Mouse (Mus musculus): ENCODE results near the gene Cfap221. TPM values are rescaled to one million over a fixed set of nuclear protein-coding genes. Genes with fewer than 3 reads are reported as not detected.
A peak's percentile ranks its signal among the peaks of the same experiment; 100 is the strongest.

The Cfap221 gene
- not detected in 2 replicates for total RNA-seq (2017)

DNA sequence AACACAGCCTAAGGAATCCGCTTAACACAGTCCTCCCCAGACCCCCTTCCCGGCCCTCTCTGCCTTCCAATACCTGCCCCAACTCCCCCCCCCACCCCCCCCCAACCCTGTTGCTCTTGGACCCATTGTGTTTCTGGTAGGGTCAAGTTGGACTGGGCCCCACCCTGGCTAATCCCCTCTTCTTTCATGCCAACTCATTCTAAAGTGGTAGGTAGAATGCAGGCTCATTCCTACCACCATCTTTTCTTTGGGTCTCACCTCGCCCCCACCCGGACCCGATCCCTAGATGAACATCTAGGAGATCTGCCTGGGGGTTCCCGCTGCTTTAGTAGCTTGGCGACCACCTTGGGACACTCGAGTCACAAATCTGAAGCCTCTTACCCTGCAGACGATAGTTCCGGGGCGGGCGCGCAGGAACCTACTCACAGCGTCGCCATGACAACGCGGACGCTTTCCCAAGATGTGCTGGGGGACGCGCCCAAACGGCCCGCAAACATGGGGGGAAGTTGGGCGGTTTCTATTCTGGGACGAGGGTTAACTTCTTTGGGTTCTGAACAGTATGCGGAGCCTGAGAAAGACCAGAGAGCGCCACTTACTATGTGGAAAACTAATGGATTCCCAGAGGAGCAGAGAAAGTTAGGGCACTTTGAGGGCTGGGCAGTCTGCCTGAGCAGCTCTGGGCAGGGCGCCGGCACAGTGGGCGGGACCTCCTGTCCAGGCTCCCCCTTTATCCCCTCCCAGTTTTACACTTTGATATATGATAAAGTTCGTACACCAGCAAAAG is at the start of gene Cfap221:
TSS of gene Cfap221 (minus strand) at position 437 of the 784 bp plus-strand sequence.
- ATAC-seq (ENCODE audit: extremely low read depth, insufficient number of reproducible peaks, low FRiP score, poor library complexity, severe bottlenecking), result no peak

DNA sequence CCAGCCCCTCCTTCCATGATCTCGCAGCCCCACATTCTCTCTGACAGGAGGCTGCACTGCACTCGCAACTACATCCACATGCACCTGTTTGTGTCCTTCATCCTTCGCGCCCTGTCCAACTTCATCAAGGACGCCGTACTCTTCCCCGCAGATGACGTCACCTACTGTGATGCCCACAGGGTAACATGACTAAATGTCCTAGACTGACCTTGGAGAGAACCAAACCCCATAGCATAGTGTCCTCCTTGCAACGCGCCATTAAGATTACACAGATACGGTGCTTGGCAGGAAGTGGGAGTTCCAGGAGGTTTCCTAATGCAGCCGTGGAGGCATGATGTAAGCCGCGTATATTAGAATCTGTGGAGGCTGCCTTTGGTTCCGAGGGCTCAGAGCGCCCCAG is 47.5 kb upstream of the Cfap221 start:
- ATAC-seq (ENCODE audit: extremely low read depth, insufficient number of reproducible peaks, low FRiP score, poor library complexity, severe bottlenecking), result no peak

DNA sequence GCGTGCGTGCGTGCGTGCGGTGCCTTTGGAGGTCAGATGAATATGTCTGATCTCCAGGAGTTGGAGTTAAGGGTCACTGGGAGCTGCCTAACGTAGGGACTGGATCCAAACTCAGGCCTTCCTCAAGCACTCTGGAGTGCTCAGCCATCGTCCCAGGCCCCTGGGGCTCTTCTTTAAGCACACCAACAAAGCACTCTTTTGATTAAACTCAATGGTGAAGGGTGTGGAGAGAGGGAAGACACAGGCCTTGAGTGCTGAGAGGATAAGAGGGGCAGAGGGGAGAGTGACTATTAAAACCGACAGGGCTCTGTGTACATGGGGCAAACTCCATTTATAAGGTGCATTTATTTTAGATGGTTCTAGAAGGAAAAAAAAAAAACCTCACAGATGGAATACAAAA is 45.4 kb upstream of the Cfap221 start:
- no peak for ATAC-seq (ENCODE audit: extremely low read depth, insufficient number of reproducible peaks, low FRiP score, poor library complexity, severe bottlenecking)

DNA sequence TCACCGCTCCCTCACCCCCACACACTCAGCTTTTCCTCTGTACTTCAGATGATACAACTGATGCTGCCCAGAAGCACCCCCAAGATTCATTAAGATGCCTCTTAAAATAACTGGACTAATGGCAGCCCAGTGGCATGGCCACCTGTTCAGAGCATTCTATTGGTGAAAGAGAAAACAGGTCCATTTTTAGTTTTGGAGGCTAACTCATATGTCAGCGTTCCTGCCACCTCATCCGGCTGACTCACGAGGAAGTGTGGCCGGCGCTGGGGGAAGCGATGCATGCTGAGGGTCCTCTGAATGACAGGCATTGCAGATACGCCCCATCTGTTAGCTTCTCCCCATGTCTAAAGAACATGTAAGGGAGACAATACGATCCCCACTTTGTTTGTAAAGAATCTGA is 41.6 kb upstream of the Cfap221 start:
- no peak for ATAC-seq (ENCODE audit: extremely low read depth, insufficient number of reproducible peaks, low FRiP score, poor library complexity, severe bottlenecking)

DNA sequence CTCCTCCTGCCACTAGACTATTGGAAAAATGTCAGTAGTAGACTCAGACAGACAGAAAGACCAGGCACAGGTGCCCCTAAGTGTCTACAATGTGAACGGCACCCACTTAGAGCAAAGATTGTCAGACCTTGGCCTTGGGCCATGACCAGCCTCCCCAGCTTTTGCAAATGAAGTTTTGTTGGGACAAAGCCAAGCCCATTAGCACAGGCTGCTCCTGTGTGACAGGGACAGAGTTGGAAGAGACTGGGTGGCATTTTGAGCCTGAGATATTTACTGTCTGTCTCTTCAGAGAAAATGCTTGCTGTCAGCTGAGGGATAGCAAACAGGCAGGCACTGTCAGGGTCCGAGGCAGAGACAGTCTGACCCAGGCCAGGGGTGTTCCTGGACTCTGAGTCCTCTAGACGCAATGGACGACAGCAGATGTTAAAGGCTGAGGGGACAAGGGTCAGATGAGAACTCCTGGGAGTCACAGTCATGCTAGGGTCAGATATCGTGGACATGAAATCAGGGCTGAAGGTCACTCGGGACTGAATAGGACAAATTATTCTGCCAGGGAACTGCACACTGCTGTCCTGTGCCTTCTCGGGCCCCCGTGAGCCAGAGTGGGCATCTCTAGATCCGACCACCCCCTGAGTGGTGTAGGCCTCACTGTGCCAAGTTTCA is 40.1 kb upstream of the Cfap221 start:
- no peak for ATAC-seq (ENCODE audit: extremely low read depth, insufficient number of reproducible peaks, low FRiP score, poor library complexity, severe bottlenecking)

DNA sequence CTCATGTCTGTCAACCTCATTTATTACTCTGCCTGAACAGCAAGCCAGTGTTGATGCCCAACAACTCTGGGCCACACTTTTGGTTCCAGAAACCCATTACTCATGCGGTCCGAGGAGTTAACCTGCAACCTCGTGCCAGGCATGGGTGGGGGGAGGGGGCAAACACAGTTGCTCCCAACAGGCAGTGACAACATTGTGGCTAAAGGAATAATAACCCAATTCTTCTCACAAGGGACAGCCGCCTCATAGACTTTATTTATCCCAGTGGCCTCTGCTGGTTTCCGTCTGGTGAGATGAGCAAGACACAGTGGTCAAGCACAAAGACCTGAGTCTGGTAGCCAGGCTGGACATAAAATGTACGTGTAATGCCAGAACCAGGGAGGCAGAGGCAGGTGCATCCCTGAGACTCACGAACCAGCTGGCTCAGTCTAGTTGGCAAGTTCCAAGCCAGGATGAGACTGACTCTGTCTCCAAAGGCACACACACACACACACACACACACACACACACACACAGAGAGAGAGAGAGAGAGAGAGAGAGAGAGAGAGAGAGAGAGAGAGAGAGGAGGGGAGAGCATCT is 38.5 kb upstream of the Cfap221 start:
- no peak for ATAC-seq (ENCODE audit: extremely low read depth, insufficient number of reproducible peaks, low FRiP score, poor library complexity, severe bottlenecking)

DNA sequence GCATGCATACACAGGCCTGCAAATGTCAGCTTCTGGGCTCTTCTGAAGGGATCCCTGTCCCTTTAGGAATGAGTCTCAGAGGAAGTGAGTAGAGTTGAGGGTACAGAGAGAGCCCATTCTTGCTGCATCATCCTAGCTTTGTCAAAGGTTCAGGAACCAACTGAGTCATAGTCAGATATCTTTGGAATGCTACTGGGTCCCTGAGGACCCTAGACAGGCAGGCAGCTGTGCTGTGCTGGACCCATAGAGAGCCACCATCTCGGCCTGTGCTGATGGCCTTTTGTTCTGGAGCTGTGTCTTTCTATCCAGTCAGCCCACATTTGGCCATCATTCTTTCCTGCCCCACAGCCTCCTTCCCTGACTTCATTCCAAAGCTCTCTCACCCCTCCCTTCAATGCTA is 37.8 kb upstream of the Cfap221 start:
- ATAC-seq (ENCODE audit: extremely low read depth, insufficient number of reproducible peaks, low FRiP score, poor library complexity, severe bottlenecking), result no peak

DNA sequence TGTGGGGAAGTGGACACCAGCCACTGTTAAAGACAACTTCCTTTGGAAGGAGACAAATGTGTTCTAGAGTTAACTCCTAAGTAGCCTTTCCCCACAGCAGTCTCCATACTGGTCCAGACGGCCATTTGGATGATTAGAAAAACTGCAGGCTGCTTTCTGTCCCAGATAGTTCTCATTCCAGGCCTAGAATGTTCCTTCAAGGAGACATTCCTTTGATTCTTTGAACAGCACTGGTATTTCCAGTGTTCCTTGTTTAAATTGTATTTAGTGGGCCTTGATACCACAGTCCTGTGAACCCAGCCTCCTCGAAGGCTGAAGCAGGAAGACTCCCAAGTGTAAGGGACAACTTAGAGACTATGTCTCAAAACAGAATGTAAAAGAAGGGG is 36.4 kb upstream of the Cfap221 start:
- ATAC-seq (ENCODE audit: extremely low read depth, insufficient number of reproducible peaks, low FRiP score, poor library complexity, severe bottlenecking), result no peak

DNA sequence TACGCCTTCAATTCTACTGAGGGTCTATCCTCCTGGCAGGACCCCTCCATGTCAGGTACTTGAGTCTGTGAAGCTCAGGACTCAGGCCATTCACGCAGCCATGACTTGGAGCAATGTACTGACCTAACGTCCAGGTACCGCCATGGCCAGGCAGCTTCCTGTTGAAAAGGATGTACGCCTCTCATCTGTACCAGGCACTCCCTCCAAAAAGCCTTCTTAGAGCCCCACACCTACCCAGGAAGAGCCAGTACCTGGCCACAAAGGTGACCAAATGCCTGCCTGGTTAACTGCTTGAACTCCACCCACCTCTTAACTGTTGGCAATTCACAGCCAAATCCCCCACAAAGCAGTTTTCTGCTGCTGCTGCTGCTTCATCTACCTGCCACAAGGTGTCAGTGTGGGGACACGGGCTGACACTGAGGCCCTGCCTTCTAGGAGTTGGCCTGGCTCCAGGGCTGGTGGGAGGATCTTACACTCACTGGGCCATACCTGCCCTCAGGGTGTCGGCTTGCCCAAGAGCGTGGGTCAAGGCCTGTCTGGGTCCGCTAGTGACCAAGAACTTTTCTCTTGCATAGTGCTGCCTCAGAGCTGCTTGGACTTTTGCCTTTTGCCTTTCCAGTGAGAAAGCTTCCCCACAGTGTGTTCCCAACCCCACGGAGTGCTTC is 35.9 kb upstream of the Cfap221 start:
- ATAC-seq (ENCODE audit: extremely low read depth, insufficient number of reproducible peaks, low FRiP score, poor library complexity, severe bottlenecking), result peak; percentile 57; the same call in 1 of the 2 replicates

DNA sequence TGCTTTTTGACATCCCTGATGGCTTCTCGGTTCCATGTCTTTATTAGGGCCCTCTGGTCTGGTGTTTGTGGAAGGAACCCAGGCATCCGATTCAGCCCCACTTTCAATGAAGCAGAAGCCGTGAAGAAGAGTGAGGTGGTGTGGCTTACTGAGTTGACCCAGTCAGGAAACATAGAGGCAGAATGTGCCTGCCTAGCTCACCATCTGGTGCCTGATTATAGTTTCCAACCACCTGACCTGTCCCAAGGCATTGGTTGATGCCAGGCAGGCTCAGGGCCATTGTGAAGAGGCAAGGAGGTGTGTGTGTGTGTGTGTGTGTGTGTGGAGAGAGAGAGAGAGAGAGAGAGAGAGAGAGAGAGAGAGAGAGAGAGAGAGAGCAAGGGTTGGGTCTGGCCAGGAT is 33.4 kb upstream of the Cfap221 start:
- ATAC-seq (ENCODE audit: extremely low read depth, insufficient number of reproducible peaks, low FRiP score, poor library complexity, severe bottlenecking), result no peak

DNA sequence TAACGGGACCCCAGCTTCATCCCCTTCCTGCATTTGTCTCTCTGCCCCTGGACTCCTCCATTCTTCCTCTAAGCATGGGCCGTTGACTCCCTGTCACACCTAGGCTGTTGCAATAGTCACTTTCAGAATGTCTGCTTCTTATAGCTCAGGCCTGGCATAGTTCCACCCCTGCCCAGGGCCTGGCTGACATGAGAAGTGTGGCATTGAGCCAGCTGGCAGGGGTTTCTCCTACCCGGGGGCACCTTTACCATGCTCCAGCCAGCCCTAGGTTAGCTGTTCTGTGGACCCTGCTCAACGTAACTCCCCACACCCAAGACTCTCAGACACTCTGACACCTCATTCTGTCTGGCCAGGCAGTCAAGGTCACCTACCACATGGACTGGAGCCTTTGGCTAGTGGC is 30.7 kb upstream of the Cfap221 start:
- no peak for ATAC-seq (ENCODE audit: extremely low read depth, insufficient number of reproducible peaks, low FRiP score, poor library complexity, severe bottlenecking)

DNA sequence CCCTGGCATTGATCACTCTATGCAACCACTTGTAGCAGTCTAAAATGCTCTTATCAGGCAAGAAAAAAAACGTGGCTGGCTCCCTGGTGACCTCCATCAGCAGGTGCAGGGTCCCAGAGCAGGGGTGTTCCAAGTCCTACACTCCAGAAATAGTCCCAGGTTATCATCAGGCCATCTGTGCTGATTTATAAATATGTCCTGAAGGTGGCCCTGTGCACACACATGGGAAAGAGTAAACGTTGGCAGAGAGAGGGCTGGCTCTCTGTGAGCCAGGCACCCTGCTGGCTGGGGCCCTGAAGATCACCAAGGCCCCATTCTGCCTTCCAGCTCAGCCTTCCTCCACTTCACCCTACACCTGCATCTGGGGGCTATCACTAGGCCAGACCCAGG is 28.0 kb upstream of the Cfap221 start:
- ATAC-seq (ENCODE audit: extremely low read depth, insufficient number of reproducible peaks, low FRiP score, poor library complexity, severe bottlenecking), result no peak

DNA sequence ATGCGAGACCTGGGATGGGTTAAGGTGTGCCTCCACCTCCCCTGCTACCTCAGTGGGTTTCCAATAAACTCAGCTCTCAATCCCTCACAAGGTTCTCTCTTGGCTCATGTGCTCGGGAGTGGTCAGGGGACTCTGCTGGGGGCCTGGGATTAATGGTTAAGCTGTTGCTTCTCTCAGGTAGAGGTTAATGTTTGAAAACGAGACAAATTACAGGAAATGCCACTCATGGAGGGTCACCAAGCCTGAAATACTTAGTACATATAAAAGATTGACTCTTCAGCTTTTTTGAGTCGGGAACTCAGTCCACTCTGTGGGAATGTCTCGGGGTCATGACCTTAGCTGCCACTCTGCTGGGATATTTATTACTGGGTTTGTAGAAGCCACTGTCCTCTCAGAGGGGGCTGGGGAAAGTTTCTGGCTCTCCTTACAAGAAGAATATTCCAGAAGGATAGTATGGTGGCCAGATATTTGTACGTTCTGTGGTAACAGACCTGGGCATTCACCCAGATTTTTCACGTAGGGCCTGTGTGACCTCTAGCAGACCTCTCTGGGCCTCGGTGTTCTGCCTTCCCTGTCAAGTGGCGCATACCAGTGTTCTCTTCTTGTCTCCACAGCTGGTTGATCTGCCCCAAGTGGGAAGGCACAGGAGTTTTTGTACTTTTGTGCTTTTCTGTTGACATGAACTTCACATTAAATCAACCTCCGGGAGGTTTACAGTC is 27.5 kb upstream of the Cfap221 start:
- ATAC-seq (ENCODE audit: extremely low read depth, insufficient number of reproducible peaks, low FRiP score, poor library complexity, severe bottlenecking), result no peak

DNA sequence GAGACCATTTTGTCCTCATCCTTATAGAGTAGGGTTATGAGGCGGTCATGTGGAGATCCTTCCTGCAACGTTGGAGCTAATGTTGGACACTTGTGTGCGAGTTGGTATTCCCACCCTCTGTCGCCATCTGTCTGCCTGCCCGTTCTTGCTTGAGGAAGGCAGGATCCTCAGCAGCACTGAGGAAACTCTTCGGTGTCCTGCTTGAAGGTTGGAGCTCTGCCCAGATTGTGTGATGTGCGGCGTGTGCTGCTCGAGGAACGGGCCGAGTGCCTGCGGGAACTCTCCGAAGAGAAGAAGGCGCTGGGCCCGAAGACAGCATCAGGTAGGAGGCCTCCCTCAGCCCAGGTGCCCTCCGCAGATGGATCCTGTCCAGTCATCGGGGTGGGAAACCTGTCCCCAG is 24.9 kb upstream of the Cfap221 start:
- ATAC-seq (ENCODE audit: extremely low read depth, insufficient number of reproducible peaks, low FRiP score, poor library complexity, severe bottlenecking), result no peak

DNA sequence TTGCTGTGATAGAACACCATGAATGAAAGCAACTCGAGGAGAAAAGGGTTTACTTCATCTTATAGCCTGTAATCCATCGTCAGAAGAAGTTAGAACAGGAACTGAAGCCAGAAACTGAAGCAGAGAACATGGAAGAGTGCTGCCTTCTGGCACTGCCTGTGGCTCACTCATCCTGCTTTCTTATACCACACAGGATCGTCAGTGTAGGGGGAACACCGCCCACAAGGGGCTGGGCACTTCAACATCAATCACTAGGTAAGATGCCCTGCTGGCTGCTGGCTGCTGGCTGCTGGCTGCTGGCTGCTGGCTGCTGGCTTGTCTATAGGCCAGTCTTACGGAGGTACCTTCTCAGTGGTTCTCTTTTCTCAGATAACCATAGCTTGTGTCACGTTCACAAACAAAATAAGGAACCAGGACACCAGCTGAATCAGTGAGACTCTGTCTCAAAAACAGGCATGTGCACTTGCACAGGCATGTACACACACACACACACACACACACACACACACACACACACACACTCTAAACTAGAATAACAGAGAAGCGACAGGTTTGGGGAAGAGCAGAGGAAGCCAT is 23.4 kb upstream of the Cfap221 start:
- no peak for ATAC-seq (ENCODE audit: extremely low read depth, insufficient number of reproducible peaks, low FRiP score, poor library complexity, severe bottlenecking)

DNA sequence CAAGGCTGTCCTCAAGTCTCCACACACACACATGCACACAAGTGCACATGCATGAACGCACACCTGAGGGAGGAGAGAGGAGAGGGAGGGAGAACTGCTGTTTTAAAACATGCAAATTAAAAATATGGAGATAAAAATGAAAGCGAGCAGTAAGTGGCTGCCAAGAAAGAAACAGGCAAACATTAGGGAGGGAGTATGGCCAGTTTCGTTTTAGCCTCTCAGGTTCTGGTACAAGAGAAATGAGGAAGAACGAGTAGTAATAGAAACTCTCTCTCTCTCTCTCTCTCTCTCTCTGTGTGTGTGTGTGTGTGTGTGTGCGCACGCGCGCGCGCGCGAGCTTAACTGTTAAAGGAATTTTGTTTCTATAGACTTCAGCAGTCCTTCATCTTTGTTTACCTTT is 22.4 kb upstream of the Cfap221 start:
- no peak for ATAC-seq (ENCODE audit: extremely low read depth, insufficient number of reproducible peaks, low FRiP score, poor library complexity, severe bottlenecking)

DNA sequence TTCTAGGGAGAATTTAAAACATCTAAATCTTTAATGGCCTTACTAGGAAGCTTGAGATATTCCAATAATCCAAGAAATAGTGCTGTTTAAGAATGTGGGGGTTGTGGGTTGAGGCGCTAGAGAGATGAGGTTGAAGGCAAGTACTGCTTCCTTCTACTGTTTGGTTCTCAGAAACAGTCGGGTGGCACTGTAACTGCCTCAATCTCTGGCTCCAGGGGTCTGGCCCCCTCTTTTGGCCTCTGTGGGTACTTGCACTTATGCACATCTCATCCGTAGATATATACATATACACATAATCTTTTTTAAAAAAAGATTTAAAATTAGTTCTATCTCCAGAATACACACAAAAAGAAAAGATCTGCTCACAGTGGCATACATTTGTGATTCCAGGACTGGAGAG is 21.9 kb upstream of the Cfap221 start:
- ATAC-seq (ENCODE audit: extremely low read depth, insufficient number of reproducible peaks, low FRiP score, poor library complexity, severe bottlenecking), result no peak

DNA sequence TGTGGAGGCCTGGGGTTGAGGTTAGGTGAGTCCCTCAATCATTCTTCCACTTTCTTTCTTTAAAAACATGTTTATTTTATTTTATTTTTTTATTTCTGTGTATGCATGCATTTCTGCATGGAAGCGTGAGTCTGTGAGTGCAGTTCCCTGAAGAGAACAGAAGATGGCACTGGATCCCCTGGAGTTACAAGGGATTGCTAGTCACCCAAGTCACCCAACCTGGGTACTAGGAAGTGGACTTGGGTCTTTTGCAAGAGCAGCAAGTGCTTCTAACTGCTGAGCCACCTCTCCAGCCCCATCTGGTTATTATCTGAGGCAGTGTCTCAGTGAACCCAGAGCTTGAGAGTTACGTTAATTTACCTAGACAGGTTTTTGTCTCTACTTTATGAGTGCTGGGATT is 19.2 kb upstream of the Cfap221 start:
- no peak for ATAC-seq (ENCODE audit: extremely low read depth, insufficient number of reproducible peaks, low FRiP score, poor library complexity, severe bottlenecking)

DNA sequence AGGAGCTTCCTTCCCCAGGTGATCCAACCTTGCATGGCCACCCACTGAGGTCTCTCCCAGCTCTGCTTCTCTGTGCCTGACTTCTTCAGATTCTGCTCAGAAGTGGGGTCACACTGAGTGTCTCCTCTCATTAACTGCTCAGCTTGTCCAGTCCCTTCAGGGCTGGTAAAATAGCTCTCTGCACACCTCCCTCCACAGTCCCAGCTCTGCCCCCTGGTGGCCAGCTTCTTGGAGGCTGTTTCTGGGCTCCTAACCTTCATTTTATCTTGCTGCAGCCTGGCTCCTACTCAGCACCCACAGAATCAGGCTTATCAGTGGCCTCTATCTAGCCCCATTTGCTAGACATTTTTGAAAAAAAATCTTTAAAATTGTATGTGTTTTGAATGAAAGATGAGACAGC is 16.1 kb upstream of the Cfap221 start:
- no peak for ATAC-seq (ENCODE audit: extremely low read depth, insufficient number of reproducible peaks, low FRiP score, poor library complexity, severe bottlenecking)

All from neutrophil, adult 5-6 weeks (primary cell).